30 mouse cellular contexts compared by ENCODE assay signal in genomic region chr7:110848371-110848770, GRCm38 (mm10). TPM values are rescaled to one million over a fixed set of nuclear protein-coding genes. Genes with fewer than 3 reads are reported as not detected.
DNase-seq lines count a peak whose midpoint lies in the region; ATAC-seq lines count a peak whose summit lies in the region.
"Had no signal": no experiment of that assay in that cellular context is flagged by ENCODE, and none has a peak within 500 bp of the region (broad histone marks: within the 10 kb centered on the region; RNA-seq: fewer than 3 reads in every experiment).

No protein-coding gene starts in this region.

- ATAC-seq in liver, embryonic 13.5 days (ENCODE audit: low read depth): no peak
- ATAC-seq: CD4-positive, CD25-positive, alpha-beta regulatory T cell, adult 4 months; forebrain, embryonic 15.5 days; intestine, postnatal 0 days; midbrain, embryonic 16.5 days had no signal

- H3K27ac ChIP-seq in liver, embryonic 13.5 days: peak overlapping the region; percentile 26
- H3K27ac ChIP-seq: embryonic facial prominence, embryonic 13.5 days; forebrain, embryonic 10.5 days; forebrain, embryonic 15.5 days; heart, embryonic 13.5 days; hindbrain, embryonic 14.5 days; limb, embryonic 12.5 days; macrophage; neural tube, embryonic 12.5 days had no signal

- H3K4me3 ChIP-seq in liver, embryonic 13.5 days (replicated peaks): no peak overlapping the region
- peak overlapping the region; percentile 34 for H3K4me3 ChIP-seq in megakaryocyte, embryonic 14.5 days (replicated peaks)
- H3K4me3 ChIP-seq: embryonic facial prominence, embryonic 13.5 days; forebrain, embryonic 10.5 days; forebrain, embryonic 15.5 days; heart, embryonic 13.5 days; limb, embryonic 12.5 days; neural tube, embryonic 12.5 days had no signal

- H3K36me3 ChIP-seq in liver, embryonic 13.5 days: no peaks in the 10 kb centered on the region
- H3K36me3 ChIP-seq in megakaryocyte, embryonic 14.5 days (replicated peaks; ENCODE audit: low read length): peaks cover 11% of the 10 kb centered on the region
- H3K36me3 ChIP-seq: embryonic facial prominence, embryonic 13.5 days; forebrain, embryonic 10.5 days; forebrain, embryonic 15.5 days; heart, embryonic 13.5 days; limb, embryonic 12.5 days; neural tube, embryonic 12.5 days had no signal

- no peak overlapping the region for H3K9ac ChIP-seq in liver, embryonic 13.5 days
- H3K9ac ChIP-seq: embryonic facial prominence, embryonic 13.5 days; forebrain, embryonic 15.5 days; heart, embryonic 13.5 days; hindbrain, embryonic 14.5 days; limb, embryonic 12.5 days; neural tube, embryonic 12.5 days had no signal

- 54% methylated on average over 1 of the region's 1 CpGs for WGBS in liver, embryonic 13.5 days (ENCODE audit: insufficient replicate concordance)

- 0 out of 2 replicates have a peak, but pooled peaks cover 6% of the 10 kb centered on the region for H3K9me3 ChIP-seq in liver, embryonic 13.5 days (replicated peaks)
- H3K9me3 ChIP-seq in megakaryocyte, embryonic 14.5 days: peaks cover 3% of the 10 kb centered on the region; the same call in 1 of the 2 replicates
- H3K9me3 ChIP-seq: embryonic facial prominence, embryonic 13.5 days; forebrain, embryonic 10.5 days; forebrain, embryonic 15.5 days; heart, embryonic 13.5 days; neural tube, embryonic 12.5 days had no signal

- DNase-seq in adrenal gland, adult 2 months: peak; percentile 68
- DNase-seq in adrenal gland, postnatal 4 days (ENCODE audit: low spot score in 2 of 2): no peak
- peak; percentile 84 for DNase-seq in 416B (ENCODE audit: low read depth)
- no peak for DNase-seq in liver, embryonic 13.5 days
- DNase-seq in right cerebral cortex, adult 2 months (ENCODE audit: low spot score in 2 of 2): no peak
- DNase-seq in left cerebral cortex, postnatal 10 days (ENCODE audit: extremely low spot score in 1 of 2, low spot score in 2 of 2): no peak
- DNase-seq: cerebellum, adult 11 months; cerebellum, adult 9-10 months; gastrocnemius, postnatal 36 days; heart, postnatal 10 days; kidney, adult 9 months; kidney, postnatal 10 days; layer of hippocampus, adult 9-11 months; lung, adult 18-20 months; lung, postnatal 10 days; thymus, postnatal 4 days had no signal

- no peaks in the 10 kb centered on the region for H3K27me3 ChIP-seq in liver, embryonic 13.5 days
- H3K27me3 ChIP-seq in megakaryocyte, embryonic 14.5 days (replicated peaks): no peaks in the 10 kb centered on the region
- H3K27me3 ChIP-seq: embryonic facial prominence, embryonic 13.5 days; forebrain, embryonic 15.5 days; heart, embryonic 13.5 days; limb, embryonic 12.5 days; neural tube, embryonic 12.5 days had no signal

- H3K4me1 ChIP-seq in liver, embryonic 13.5 days (replicated peaks): peaks cover 17% of the 10 kb centered on the region
- peaks cover 26% of the 10 kb centered on the region for H3K4me1 ChIP-seq in megakaryocyte, embryonic 14.5 days

- intact Hi-C loops in left cerebral cortex, postnatal 10 days (cut with DNase I): loop anchor here (10.0 kb wide), 1 partner anchor 166 kb away; no protein-coding TSS in a partner anchor

- H3K4me2 ChIP-seq in liver, embryonic 13.5 days: no peak overlapping the region
- H3K4me2 ChIP-seq: embryonic facial prominence, embryonic 13.5 days; forebrain, embryonic 15.5 days; heart, embryonic 13.5 days; hindbrain, embryonic 14.5 days; limb, embryonic 12.5 days; midbrain, embryonic 11.5 days; neural tube, embryonic 12.5 days had no signal

RNA-seq across cellular contexts. Expression of gene Rnf141, which starts 4.1 kb away (rescaled TPM):
- 10 to 100 TPM; 56.0 to 56.3 TPM for total RNA-seq in adrenal gland, adult 2 months (2021)
- polyA plus RNA-seq in adrenal gland, adult 2 months (2012; rRNA removed): 9.9 and 10.8 TPM in 2 replicates
- total RNA-seq in adrenal gland, postnatal 4 days (2021): 10 to 100 TPM; 52.1 to 56.5 TPM
- polyA plus RNA-seq in liver, embryonic 13.5 days (2015; fragmentation: Nextera tagmentation; extraction: Ambion mirVana): 24.0 and 30.3 TPM in 2 replicates
- polyA plus RNA-seq in megakaryocyte, embryonic 14.5 days (2012; ENCODE audit: insufficient read depth, low replicate concordance): 1.8 TPM in 1 of 2 replicates, not detected in the other
- 10 to 100 TPM; 80.4 to 98.7 TPM for total RNA-seq in left cerebral cortex, postnatal 10 days (2021)

RNA-seq across cellular contexts. Expression of gene Lyve1, which starts 14.7 kb away (rescaled TPM):
- 10 to 100 TPM in 1 of 2 experiments, 1 to 10 TPM in 1; 9.7 to 12.5 TPM for total RNA-seq in adrenal gland, adult 2 months (2021)
- polyA plus RNA-seq in adrenal gland, adult 2 months (2012; rRNA removed): 4.0 and 4.9 TPM in 2 replicates
- 10 to 100 TPM; 24.1 to 33.6 TPM for total RNA-seq in adrenal gland, postnatal 4 days (2021)
- 25.4 and 33.7 TPM in 2 replicates for polyA plus RNA-seq in liver, embryonic 13.5 days (2015; fragmentation: Nextera tagmentation; extraction: Ambion mirVana)
- polyA plus RNA-seq in megakaryocyte, embryonic 14.5 days (2012; ENCODE audit: insufficient read depth, low replicate concordance): 1.7 TPM in 1 of 2 replicates, not detected in the other
- total RNA-seq in left cerebral cortex, postnatal 10 days (2021): 1 to 10 TPM; 1.2 to 2.7 TPM
- total RNA-seq: hematopoietic stem cell, adult 5-6 weeks had no signal
- polyA plus RNA-seq: CD4-positive, CD25-positive, alpha-beta regulatory T cell, adult 4 months had no signal

Comparison
In these comparisons a context has a peak if more than half of its experiments do, and no peak if none do; other contexts are left out.
1. DNase-seq: peak in adrenal gland, adult 2 months (single experiment) and 416B (single experiment); none in adrenal gland, postnatal 4 days (0 of 2), liver, embryonic 13.5 days (single experiment), right cerebral cortex, adult 2 months (0 of 2) and left cerebral cortex, postnatal 10 days (0 of 2).